Mouse (Mus musculus) spleen, postnatal 36 days (tissue): ENCODE data around the gene Raver1.

Experiments
- DNase-seq, 2 experiments: peaks; one replicate each; pipeline ENCODE4 v3.0.0; 2022; ENCODE audit warnings: low spot score in 2 of 2, mixed read lengths in 1 of 2

Gene Raver1

DNA sequence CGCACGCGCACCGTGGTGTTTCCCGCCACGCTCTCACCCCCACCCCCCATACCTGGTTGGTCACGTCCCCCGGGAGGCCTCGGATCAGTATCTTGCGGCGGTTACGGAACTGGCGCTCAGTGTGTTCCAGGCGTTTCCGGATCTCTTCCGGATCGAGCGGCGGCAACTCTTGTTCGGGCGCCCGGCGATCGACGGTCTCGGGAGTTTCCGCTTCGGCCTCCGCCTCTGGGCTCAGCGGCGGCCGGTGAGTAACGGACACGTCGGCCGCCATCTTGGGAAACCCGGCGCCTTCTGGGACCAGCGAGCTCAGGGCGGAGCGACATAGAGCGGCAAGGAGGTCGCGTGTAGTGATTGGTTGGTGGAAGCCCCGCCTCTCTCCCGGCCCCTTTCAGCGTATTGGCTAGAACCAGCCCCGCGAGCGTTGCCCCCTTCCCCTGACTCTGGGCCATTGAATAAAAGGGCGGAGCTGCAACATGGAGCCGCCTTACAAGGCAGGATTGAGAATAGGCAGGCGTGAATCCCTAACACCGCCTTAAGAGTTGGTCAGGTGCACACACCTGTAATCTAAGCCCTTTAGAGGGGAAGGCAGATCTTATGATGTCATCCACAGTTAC is at the start of gene Raver1, which contains the start of gene Gm38431:
Gene Raver1 (minus strand): TSS at position 302 of the 614 bp plus-strand sequence.
Gene Gm38431 (minus strand): TSS at position 291 of the 614 bp plus-strand sequence.
- DNase-seq: peak; percentile 98

DNA sequence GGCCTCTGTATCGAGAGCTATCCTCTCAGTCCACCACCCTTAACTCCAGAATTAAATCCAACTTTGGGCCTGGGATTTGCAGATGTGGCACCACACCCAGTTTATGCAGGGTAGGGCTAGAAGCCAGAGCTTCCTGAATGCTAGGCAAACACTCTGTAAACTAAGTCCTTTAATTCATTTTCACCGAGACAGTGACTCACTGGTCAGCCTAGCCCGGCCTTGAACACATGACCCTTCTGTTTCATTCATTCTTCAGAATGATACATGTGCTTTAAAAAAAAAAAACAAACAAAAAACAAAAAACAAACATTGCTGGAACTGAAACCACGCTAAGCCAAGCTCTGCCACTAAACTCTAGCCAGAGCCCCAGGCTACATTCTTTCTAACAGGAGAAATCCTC is 46.6 kb upstream of the Raver1 start:
- no peak for DNase-seq

DNA sequence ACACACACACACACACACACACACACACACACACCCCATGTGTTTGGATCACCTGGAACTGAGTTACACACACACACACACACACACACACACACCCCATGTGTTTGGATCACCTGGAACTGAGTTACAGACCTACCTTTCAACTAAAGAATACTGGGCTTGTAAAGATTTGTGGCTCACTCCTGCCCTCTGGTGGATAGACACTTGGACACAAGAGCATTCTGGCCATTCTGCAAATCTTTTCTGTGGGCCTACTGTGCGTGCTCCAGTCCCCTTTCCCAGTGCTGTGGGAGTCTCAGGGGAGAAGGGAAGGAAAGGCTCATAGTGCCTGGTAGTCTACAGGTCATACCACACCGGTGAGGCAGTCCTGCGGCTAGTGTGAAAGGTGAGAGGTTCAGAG is 45.4 kb upstream of the Raver1 start:
- DNase-seq: peak; percentile 55 to 66

DNA sequence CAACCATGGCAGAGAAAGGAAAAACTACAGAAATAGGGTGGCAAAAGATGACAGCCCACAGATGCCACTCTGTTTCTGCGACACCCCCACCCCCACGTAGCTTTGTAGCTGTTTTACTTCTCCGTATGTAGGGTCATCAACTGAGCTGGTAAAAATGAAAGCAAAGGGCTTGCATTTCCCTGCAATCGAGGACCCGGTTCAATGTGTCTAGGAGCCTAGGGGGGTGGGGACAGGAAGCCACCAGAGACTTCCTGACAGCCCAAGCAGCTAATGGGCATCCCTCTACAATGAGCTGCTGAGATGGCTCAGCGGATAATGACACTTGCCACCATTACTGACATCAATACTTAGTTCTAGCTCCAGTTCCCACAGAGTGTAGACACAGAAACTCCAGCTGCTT is 44.6 kb upstream of the Raver1 start:
- peak; percentile 50 to 58 for DNase-seq

DNA sequence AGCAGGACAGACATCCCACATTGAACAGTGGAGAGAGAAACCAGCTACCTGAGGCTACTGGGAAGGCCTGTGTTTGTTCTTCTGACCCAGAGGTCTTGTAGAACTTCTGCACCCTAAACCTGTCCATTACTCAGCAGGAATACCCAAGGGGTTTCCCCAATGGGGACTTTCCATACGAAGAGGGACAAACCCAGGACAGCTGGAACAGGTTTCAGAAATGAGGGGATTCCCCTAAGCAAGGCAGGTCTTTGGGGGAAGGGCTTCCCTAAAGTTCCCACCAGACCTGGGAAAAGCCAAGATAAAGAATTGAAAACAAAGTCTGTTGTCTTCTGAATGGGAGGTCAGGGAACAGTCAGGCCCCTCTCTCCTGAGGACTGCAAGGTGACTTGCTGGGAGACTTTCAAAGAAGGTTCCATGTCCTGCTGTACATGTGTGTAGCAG is 44.2 kb upstream of the Raver1 start:
- peak; percentile 50 to 57 for DNase-seq

DNA sequence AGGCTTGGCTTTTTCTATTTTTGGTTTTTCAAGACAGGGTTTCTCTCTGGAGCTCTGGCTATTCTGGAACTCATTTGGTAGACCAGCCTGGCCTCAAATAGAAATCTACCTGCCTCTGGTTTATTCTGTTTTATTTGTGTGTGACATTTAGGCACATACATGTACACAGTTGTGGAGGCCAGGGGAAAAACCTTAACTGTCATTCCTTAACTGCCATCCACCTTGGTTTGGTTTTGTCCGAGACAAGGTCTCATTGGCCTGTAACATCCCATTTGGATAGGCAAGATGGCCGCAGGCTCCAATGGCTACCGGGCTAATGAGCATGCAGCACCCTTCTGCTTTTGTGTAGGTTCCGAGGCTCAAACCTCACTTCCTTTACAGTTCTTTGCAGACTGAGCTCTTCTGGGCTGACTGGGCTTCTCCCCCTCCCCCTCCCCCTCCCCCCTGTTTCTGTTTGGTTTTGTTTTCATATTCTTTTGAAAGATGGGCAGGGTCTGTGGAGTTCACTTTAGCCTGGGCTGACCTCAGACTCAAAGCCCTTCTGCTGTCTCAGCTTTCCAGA is 43.6 kb upstream of the Raver1 start:
- DNase-seq: no peak

DNA sequence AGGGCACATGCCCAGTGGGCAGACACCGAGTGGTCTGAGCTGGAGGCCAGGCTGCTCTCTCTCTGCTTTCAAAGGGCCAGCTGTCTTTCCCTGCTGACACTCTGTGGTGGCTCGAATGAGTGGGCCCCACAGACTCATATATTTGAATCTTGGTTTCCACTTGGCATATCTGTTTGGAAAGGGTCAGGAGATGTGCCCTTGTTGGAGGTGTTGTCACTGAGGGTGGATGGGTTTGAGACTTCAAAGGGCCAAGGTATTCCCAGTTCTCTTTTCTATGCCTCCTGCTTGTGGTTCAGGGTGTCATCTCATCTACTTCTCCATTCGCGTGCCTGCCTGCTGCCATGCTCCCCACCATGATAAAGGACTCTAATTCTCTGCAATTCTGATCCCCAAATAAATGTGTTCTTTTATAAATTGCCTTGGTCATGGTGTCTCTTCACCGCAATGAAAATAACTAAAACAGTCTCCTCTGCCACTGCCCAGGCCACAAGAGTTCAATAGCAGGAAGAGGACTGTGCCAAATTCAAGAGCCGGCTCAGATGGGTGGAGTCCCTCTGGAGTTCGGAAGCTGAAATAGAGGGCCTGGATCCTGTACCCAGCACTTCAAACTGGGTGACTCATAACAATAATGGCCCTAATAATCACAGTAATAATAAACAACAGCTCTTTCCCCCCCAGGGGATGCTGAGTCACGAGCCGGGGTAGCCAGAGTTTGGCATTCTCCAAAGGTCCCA is 43.0 kb upstream of the Raver1 start:
- DNase-seq: no peak

DNA sequence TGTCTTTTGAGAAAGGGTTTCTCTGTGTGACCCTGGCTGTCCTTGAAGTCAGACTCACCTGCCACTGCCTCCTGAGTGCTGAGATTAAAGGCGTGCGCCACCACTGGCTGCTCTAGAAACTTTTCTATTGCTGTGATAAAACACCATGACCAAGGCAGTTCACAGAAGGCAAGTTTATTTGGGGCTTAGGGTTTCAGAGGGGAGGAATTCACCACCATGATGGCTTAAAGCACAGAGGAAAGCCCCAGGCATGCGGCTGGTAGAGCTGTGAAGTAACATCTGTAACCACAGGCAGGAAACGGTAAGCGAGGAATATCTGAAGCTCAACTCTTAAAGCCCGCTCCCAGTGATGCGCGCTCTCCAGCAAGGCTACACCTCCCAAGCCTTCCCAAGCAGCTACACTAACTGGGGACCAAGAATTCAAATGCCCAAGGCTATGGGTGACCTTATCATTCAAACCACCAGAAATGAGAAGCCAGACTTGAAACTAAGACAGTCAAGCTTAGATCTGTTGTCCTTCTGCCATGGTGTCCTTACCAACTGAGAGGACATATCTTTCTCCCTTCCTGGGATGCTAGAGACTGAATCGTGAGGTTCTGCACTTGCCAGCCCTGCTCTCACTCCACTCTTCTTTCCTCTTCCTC is 41.4 kb upstream of the Raver1 start:
- DNase-seq: peak; percentile 32 to 43

DNA sequence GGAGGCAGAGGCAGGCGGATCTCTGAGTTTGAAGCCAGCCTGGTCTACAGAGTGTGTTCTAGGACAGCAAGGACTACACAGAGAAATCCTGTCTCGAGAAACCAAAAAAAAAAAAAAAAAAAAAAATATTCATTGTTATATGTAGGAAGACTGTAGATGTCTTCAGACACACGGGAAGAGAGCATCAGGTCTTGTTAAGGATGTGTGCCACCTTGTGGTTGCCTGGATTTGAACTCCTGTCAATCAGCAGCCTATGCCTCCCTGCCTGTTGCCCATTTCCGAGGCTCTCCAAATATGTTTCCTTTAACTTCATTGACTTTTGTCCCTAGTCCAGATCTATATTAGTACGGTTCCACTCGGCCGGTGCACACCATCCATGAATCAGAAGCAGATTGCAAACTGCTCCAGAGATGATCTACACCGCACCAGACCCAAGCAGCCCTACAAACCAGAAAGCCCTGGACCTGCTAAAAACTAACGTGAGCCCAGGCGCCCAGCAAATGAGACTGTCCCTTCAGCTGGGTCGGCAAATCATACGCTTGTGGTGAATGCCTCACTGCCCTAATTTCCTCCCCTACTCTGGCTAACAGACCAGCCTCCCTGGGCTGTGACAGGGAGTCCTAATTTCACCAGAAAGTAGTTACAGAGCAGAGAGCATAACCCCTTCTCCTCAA is 40.4 kb upstream of the Raver1 start:
- no peak for DNase-seq

DNA sequence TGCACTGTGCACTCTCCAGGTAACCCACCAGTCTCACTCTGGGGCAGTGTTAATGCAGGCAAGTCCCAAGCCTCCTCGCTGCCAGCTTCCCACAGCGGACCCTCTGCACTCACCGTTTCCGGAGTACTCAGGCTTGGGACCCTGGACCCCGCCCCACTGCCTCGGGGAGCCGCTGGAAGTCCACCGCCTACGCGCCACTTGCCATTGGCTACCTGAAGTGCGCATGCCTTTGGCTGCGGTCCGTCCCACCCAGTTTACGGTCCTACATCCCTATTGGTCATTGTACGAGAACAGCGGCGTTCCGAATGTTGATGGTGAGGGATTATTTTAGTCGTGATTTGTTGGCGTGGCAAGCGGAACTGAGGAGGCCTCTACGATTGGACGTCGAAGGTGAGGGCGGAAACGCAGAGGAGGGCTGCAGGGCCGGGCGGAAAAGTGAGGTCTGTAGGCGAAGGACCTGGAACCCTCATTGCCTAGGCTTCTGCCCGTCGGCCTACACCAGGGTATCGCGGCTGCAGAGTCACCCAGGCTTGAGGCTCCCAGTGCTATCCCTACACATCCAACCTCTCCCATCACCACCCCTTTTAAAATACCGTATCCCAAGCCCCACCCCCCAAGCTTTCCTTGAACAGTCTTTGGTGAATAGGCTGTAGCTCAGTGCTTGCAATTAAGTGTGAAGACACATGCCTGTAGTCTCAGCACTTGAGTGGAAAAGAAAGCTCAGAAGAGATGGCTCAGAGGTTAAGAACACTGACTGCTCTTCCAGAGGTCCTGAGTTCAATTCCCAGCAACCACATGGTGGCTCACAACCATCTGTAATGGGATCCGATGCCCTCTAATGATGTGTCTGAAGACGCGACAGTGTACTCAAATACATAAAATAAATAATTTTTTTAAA is 39.5 kb upstream of the Raver1 start, which contains the start of gene Tyk2:
Gene Tyk2 (minus strand): TSS at position 185 of the 898 bp plus-strand sequence.
- DNase-seq: peak; percentile 95 to 96

DNA sequence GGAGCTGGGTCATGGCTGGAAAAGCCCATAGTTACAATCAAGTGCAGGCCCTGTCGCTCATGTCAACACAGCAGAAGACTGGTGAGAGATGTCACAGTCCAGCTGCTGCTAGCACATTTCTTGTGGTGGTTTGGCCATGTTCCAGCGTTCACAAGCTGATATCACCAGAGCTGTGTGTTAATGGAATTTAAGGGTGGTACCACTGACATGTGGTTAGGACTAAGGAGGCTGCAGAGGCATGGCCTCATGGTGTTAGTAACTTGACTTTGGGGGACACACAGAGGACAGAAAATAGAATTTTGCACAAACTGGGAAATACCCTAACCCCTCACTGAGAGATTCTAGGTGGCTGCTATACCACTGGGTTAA is 34.4 kb upstream of the Raver1 start:
- DNase-seq: no peak

DNA sequence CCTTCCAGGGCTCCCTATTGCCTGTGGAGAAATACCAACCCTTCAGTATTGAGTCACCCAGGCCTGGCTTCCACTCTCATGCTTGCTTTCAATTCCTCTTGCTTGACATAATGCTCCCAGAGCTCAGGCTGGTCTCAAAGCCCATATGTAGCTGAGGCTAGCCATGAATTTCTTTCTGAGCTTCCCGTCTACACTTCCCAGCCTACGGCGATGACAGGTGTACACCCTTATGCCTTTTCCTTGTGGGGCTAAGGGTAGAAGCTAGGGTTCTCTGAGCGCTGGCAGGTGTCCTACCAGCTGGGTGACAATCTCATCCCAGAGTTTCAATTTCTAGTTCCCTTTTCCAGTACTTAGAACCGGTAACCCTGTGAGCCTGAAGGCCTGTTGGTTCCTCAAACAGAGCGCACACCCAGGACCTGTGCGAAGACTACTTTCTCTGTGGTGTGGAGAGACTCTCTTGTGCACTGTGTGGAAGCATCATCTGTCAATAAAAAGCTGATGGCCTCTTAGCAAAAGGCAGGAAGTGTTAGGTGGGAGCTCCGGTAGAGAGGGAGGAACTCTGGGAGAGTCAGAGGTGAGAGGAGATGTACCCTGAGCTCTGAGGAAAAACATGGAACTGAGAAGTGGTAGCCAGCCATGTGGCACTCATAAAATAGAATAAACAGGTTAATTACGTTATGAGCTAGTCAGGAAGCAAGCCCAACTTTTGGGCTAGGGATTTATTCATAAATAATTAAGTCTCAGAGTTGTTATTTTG is 33.9 kb upstream of the Raver1 start:
- DNase-seq: no peak

DNA sequence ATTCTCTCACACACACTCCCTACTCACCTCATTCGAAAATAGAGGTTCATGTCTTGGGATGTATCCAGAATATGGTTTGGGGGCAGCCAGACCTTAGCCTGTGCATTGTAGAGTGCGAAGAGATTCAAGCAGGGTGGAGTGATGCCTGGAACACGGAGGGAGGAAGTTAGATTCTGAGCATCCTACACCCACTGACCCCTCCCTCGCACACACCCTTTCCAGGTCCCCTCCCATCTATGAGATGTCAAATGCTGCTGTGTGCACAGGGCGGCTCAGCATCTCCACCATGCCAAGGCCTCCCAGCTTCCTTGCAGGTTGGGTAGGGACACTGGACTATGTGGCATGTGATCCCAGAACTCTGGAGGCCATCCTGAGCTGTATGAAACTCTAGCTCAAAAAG is 33.0 kb upstream of the Raver1 start:
- no peak for DNase-seq

DNA sequence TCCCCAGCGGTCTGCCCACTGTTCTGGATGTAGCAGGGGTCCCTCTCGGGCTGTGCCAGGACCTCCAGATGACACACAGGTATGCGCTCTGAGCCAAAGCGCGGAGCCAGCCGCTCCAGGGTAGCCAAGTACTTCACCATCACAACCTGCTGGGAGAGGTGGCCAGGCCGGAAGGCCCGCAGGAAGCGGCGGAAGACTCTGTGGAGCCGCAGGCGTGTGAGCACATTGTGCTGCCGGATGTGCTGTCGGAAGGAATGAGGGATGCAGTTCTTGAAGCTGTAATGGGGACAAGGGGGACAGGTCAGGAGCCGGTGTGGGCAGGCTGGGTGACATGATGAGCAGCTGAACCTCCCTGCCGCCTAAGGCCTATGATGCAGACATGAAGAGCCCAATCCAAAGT is 29.7 kb upstream of the Raver1 start:
- no peak for DNase-seq

DNA sequence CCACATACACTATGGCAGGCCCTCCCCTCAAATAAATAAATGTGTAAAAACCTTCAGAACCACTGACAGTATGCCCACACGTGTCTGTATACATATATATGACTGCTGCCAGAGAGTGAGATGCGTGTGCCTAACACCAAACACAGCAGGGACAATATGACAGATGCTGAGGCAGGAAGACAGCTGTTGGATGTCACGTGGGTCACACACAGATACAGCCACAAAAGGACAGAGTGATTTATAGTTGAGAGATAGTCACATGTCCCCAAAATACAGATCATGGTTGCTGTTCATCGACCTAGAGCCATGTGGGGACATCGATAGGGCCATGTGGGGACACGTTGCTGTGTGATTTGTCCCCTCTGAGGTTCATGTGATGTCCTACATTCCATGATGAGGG is 25.3 kb upstream of the Raver1 start:
- DNase-seq: no peak

DNA sequence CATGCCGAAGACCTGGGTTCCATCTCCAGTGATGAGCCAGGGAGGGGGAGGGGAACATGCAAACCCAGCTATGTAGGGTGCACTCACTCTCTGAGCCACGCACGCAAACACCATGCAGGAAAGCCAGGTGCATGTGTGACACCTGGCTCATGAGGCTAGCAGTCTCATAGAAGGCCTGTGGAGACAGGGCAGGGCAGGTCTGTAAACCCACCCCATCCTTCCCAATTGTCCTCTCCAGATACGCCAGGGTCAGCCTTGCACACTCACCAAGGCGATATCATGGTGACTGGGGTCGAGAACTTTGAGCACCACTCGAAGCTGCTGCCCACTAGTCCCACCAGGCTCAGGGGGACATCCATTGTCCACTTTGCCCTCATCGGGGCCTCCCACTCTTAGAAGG is 23.3 kb upstream of the Raver1 start:
- DNase-seq: no peak

DNA sequence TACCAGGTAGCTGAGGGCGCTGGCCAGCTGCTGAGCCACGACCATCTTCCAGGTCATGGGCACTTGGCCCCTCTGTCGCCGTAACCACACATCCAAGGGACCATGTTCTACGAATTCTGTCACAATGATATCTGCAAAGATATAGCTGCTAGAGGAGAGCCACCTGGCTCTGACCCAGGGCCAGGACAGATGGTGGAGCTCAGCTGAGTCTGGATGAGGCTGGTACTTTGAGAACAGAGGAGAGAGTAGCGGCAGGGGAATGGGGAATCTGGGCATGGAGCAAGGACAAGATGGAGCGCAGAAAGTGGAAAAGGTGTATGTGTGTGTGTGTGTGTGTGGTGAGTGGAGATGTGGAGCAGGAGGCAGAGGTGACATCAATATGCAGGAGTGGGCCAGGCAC is 22.4 kb upstream of the Raver1 start:
- DNase-seq: no peak

DNA sequence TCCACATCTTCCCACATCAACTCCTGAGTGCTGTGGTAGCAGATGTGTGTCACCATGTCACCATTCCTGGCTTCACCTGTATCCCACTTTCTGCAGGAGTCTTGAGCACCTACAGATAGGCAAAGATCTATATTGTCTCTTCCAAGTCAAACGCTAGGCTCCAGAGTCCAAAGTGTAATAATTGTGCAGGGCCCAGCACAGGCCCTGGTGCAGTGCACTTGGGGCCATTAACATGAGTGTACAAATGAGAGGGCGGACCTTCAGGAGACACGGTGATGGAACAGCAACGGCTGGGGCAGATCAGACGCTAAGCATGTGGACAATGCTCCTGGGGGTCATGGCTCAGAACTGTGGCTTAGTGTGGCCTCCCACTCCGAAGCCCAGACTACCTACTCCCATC is 21.9 kb upstream of the Raver1 start:
- no peak for DNase-seq

DNA sequence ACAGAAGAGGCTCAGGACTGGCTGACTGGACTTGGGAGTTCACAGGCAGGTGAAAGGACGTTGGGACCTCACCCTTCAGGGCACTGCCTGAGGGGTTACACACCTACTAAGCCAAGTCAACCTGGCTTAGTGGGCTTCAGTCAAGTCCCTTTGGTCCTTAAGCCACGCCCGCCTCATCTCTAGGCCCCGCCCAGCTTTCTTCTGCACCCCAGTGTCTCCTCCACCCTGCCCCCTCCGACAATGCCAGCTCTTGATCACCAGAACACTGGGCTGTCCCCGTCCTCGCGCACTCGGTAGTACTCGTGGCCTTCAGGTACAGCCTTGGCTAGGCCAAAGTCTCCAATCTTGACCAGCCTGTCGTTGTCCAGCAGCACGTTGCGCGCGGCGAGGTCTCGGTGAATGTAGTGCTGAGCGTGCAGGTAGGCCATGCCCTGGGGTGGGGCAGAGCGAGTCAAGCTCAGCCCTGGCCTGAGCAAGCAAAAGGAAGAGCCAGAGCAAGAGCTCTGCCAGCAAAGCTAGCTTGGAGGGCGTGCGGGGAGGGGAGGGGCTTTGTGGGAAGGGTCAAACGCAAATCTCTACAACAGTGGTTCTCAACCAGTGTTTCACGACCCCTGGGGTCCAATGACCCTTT is 15.9 kb upstream of the Raver1 start:
- no peak for DNase-seq
